Mouse (Mus musculus) kidney, postnatal 36 days (tissue): ENCODE measurements around the gene Gm29276.
"Not testable (repeated sequence)": the region's sequence is repeated elsewhere in the genome, so short reads cannot be mapped to it uniquely, and the experiment has no call there.

Experiments
- DNase-seq, 2 experiments: peaks; one replicate each; pipeline ENCODE4 v3.0.0; 2021 to 2022; ENCODE audit warnings: mixed read lengths in 2 of 2

Gene Gm29276

GRCm38 (mm10) chrY:42582150-42582549 lies at the start of gene Gm29276:
Gm29276 (minus strand) TSS chrY:42582250.
- not testable (repeated sequence) for DNase-seq
